ENCODE assay signal across 14 mouse cellular contexts in genomic region chr2:79059115-79059943, GRCm38 (mm10).
A peak's percentile ranks its signal among the peaks of the same experiment; 100 is the strongest.
DNase-seq lines count a peak whose midpoint lies in the region; ATAC-seq and TF ChIP-seq lines count a peak whose summit lies in the region.
"Had no signal": no experiment of that assay in that cellular context is flagged by ENCODE, and none has a peak within 500 bp of the region (broad histone marks: within the 10 kb centered on the region; RNA-seq: fewer than 3 reads in every experiment).

No protein-coding gene starts in this region.

- H3K4me1 ChIP-seq in midbrain, embryonic 10.5 days: peaks cover 9% of the 10 kb centered on the region; the same call in 1 of the 2 replicates
- H3K4me1 ChIP-seq in midbrain, embryonic 16.5 days (ENCODE audit: control insufficient read depth, insufficient read depth, low read length): no peaks in the 10 kb centered on the region
- peaks cover 14% of the 10 kb centered on the region for H3K4me1 ChIP-seq in forebrain, embryonic 16.5 days (replicated peaks; ENCODE audit: control insufficient read depth, insufficient read depth, low read length)
- no peaks in the 10 kb centered on the region for H3K4me1 ChIP-seq in hindbrain, postnatal 0 days (ENCODE audit: insufficient read depth, low read length)
- H3K4me1 ChIP-seq in neural tube, embryonic 13.5 days (replicated peaks): peaks cover 14% of the 10 kb centered on the region
- H3K4me1 ChIP-seq: heart, embryonic 12.5 days; kidney, embryonic 15.5 days; limb, embryonic 15.5 days had no signal

- H3K9ac ChIP-seq in midbrain, embryonic 16.5 days (ENCODE audit: low read depth, low read length): no peak overlapping the region
- H3K9ac ChIP-seq in forebrain, embryonic 16.5 days (replicated peaks; ENCODE audit: low read depth, low read length): no peak overlapping the region
- no peak overlapping the region for H3K9ac ChIP-seq in hindbrain, postnatal 0 days (replicated peaks; ENCODE audit: low read length)
- H3K9ac ChIP-seq in neural tube, embryonic 13.5 days: no peak overlapping the region
- H3K9ac ChIP-seq: heart, embryonic 12.5 days; kidney, embryonic 15.5 days; limb, embryonic 15.5 days had no signal

- ATAC-seq in midbrain, embryonic 16.5 days: no peak
- peak; percentile 57 for ATAC-seq in forebrain, embryonic 16.5 days
- peak; percentile 58 for ATAC-seq in hindbrain, postnatal 0 days
- peak; percentile 82 for ATAC-seq in neural tube, embryonic 13.5 days (ENCODE audit: low read depth)

- WGBS in midbrain, embryonic 10.5 days: 83% methylated on average over 7 of the region's 7 CpGs
- 54% methylated on average over 7 of the region's 7 CpGs for WGBS in midbrain, embryonic 16.5 days
- WGBS in forebrain, embryonic 16.5 days: 35% methylated on average over 7 of the region's 7 CpGs
- 36% methylated on average over 7 of the region's 7 CpGs for WGBS in hindbrain, postnatal 0 days
- WGBS in neural tube, embryonic 13.5 days: 53% methylated on average over 7 of the region's 7 CpGs

- TF ChIP-seq CTCF in hindbrain, postnatal 0 days (IDR thresholded peaks at IDR 0.05; ENCODE audit: low read depth): no peak

- H3K9me3 ChIP-seq in midbrain, embryonic 10.5 days (replicated peaks): no peaks in the 10 kb centered on the region
- no peaks in the 10 kb centered on the region for H3K9me3 ChIP-seq in midbrain, embryonic 16.5 days (replicated peaks; ENCODE audit: control insufficient read depth, low read length, poor library complexity, severe bottlenecking)
- H3K9me3 ChIP-seq in forebrain, embryonic 16.5 days (ENCODE audit: control insufficient read depth, low read length): no peaks in the 10 kb centered on the region
- H3K9me3 ChIP-seq in hindbrain, postnatal 0 days (ENCODE audit: low read length): no peaks in the 10 kb centered on the region
- H3K9me3 ChIP-seq in neural tube, embryonic 13.5 days: no peaks in the 10 kb centered on the region
- H3K9me3 ChIP-seq: heart, embryonic 12.5 days; kidney, embryonic 15.5 days; limb, embryonic 15.5 days had no signal

- no peaks in the 10 kb centered on the region for H3K36me3 ChIP-seq in midbrain, embryonic 10.5 days
- H3K36me3 ChIP-seq in midbrain, embryonic 16.5 days (ENCODE audit: control insufficient read depth, insufficient read depth, low read length): no peaks in the 10 kb centered on the region
- H3K36me3 ChIP-seq in forebrain, embryonic 16.5 days (ENCODE audit: control insufficient read depth, insufficient read depth): no peaks in the 10 kb centered on the region
- H3K36me3 ChIP-seq in hindbrain, postnatal 0 days (ENCODE audit: insufficient read depth, low read length): no peaks in the 10 kb centered on the region
- no peaks in the 10 kb centered on the region for H3K36me3 ChIP-seq in neural tube, embryonic 13.5 days
- H3K36me3 ChIP-seq: heart, embryonic 12.5 days; kidney, embryonic 15.5 days; limb, embryonic 15.5 days had no signal

- H3K27ac ChIP-seq in midbrain, embryonic 10.5 days (replicated peaks): peak overlapping the region; percentile 69
- H3K27ac ChIP-seq in midbrain, embryonic 16.5 days (ENCODE audit: low read length): no peak overlapping the region
- peak overlapping the region; percentile 58 for H3K27ac ChIP-seq in forebrain, embryonic 16.5 days (ENCODE audit: low read length)
- H3K27ac ChIP-seq in hindbrain, postnatal 0 days: 0 out of 2 replicates have a peak overlapping the region, but pooled peaks have one; percentile 22
- peak overlapping the region; percentile 59 for H3K27ac ChIP-seq in neural tube, embryonic 13.5 days (replicated peaks)
- H3K27ac ChIP-seq: kidney, embryonic 15.5 days; limb, embryonic 15.5 days had no signal

- H3K27me3 ChIP-seq in midbrain, embryonic 10.5 days (ENCODE audit: low read depth, poor library complexity, severe bottlenecking): no peaks in the 10 kb centered on the region
- no peaks in the 10 kb centered on the region for H3K27me3 ChIP-seq in midbrain, embryonic 16.5 days (ENCODE audit: control insufficient read depth, insufficient read depth, low read depth, low read length)
- H3K27me3 ChIP-seq in forebrain, embryonic 16.5 days (replicated peaks; ENCODE audit: control insufficient read depth, insufficient read depth, low read length): no peaks in the 10 kb centered on the region
- H3K27me3 ChIP-seq in hindbrain, postnatal 0 days (ENCODE audit: insufficient read depth, low read length): no peaks in the 10 kb centered on the region
- H3K27me3 ChIP-seq in neural tube, embryonic 13.5 days: no peaks in the 10 kb centered on the region
- H3K27me3 ChIP-seq: heart, embryonic 12.5 days; kidney, embryonic 15.5 days; limb, embryonic 15.5 days had no signal

- no peak overlapping the region for H3K4me3 ChIP-seq in midbrain, embryonic 10.5 days
- no peak overlapping the region for H3K4me3 ChIP-seq in midbrain, embryonic 16.5 days (ENCODE audit: low read depth, low read length)
- no peak overlapping the region for H3K4me3 ChIP-seq in forebrain, embryonic 16.5 days (replicated peaks; ENCODE audit: low read length)
- no peak overlapping the region for H3K4me3 ChIP-seq in hindbrain, postnatal 0 days (ENCODE audit: low read length)
- no peak overlapping the region for H3K4me3 ChIP-seq in neural tube, embryonic 13.5 days
- H3K4me3 ChIP-seq: heart, embryonic 12.5 days; kidney, embryonic 15.5 days; limb, embryonic 15.5 days had no signal

- H3K4me2 ChIP-seq in midbrain, embryonic 16.5 days (ENCODE audit: low read length): no peak overlapping the region
- no peak overlapping the region for H3K4me2 ChIP-seq in forebrain, embryonic 16.5 days (ENCODE audit: low read length)
- no peak overlapping the region for H3K4me2 ChIP-seq in hindbrain, postnatal 0 days (ENCODE audit: low read depth, low read length)
- no peak overlapping the region for H3K4me2 ChIP-seq in neural tube, embryonic 13.5 days
- H3K4me2 ChIP-seq: heart, embryonic 12.5 days; kidney, embryonic 15.5 days; limb, embryonic 15.5 days had no signal

- no peak for DNase-seq in midbrain, embryonic 10.5 days (ENCODE audit: low spot score)
- DNase-seq in hindbrain, postnatal 0 days (ENCODE audit: low spot score): peak; percentile 51
- DNase-seq in embryo, embryonic 10.5 days (ENCODE audit: low spot score): no peak
- no peak for DNase-seq in thymus, postnatal 10 days (ENCODE audit: low spot score in 2 of 2)
- no peak for DNase-seq in layer of hippocampus, adult 9-11 months
- DNase-seq: gastrocnemius, postnatal 36 days; lung, adult 18-20 months; right cerebral cortex, postnatal 14 days had no signal
